Mouse (Mus musculus) liver, embryonic 12.5 days (tissue): ENCODE measurements around the gene Tmem116. TPM values are rescaled to one million over a fixed set of nuclear protein-coding genes. Genes with fewer than 3 reads are reported as not detected.

ENCODE experiments used
- ATAC-seq: fragments of 200-750 bp; cut with Nextera tagmentation; 2 replicates; pipeline ENCODE4 v1.8.0; 2017; ENCODE audit warnings: moderate number of reproducible peaks, mild to moderate bottlenecking, moderate library complexity
- H3K27ac ChIP-seq: fragments of 300-500 bp; sonication (generic); 2 replicates; pipeline ENCODE4 v1.5.1; 2016; ENCODE audit warnings: mild to moderate bottlenecking
- H3K27me3 ChIP-seq: fragments of 300-500 bp; sonication (generic); replicated peaks from 2 replicates; pipeline ENCODE4 v1.6.1; 2016; ENCODE audit warnings: mild to moderate bottlenecking, moderate library complexity
- H3K36me3 ChIP-seq: fragments of 300-500 bp; sonication (generic); 2 replicates; pipeline ENCODE4 v1.6.1; 2016; ENCODE audit warnings: mild to moderate bottlenecking, moderate library complexity
- H3K4me1 ChIP-seq: fragments of 300-500 bp; sonication (generic); 2 replicates; pipeline ENCODE4 v1.6.1; 2016
- H3K4me2 ChIP-seq: fragments of 300-500 bp; sonication (generic); 2 replicates; pipeline ENCODE4 v1.6.1; 2016; ENCODE audit warnings: mild to moderate bottlenecking, moderate library complexity
- H3K4me3 ChIP-seq: fragments of 300-500 bp; sonication (generic); 2 replicates; pipeline ENCODE4 v1.5.1; 2016; ENCODE audit warnings: mild to moderate bottlenecking, moderate library complexity
- H3K9ac ChIP-seq: fragments of 300-500 bp; sonication (generic); 2 replicates; pipeline ENCODE4 v1.6.1; 2016; ENCODE audit warnings: mild to moderate bottlenecking, moderate library complexity
- H3K9me3 ChIP-seq: fragments of 300-500 bp; sonication (generic); replicated peaks from 2 replicates; pipeline ENCODE4 v1.6.1; 2016; ENCODE audit warnings: mild to moderate bottlenecking, moderate library complexity
- WGBS: fragments of 180-500 bp; shearing (Covaris S2); methylation state at CpG from one replicate; pipeline ENCODE4 v1.1.7; 2016; ENCODE audit not compliant: insufficient replicate concordance; 5-methylcytosine and 5-hydroxymethylcytosine counted together
- polyA plus RNA-seq: library from polyadenylated mRNA; unstranded; fragments of >200 nt; fragmentation: Nextera tagmentation; extraction: Ambion mirVana; gene quantifications from 2 replicates; pipeline ENCODE4 v1.2.1, GENCODE M21; 2016

Gene Tmem116
- polyA plus RNA-seq, 1 experiment from 2014 or later: 0.64 TPM

- peak overlapping the region; percentile 74 for H3K4me2 ChIP-seq
- WGBS: 71% methylated on average over 3 of the region's 3 CpGs
- H3K4me1 ChIP-seq: peaks cover 58% of the 10 kb centered on the region
- no peak overlapping the region for H3K9ac ChIP-seq
- H3K4me3 ChIP-seq: peak overlapping the region; percentile 81; the same call in 1 of the 2 replicates
- H3K27me3 ChIP-seq: no peaks in the 10 kb centered on the region
- ATAC-seq: no peak
- no peak overlapping the region for H3K27ac ChIP-seq
- H3K9me3 ChIP-seq: no peaks in the 10 kb centered on the region
- H3K36me3 ChIP-seq: peaks cover 19% of the 10 kb centered on the region
Measured at GRCm38 (mm10) chr5:121543370-121543769, 91.7 kb downstream of the Tmem116 start.

GRCm38 (mm10) chr5:121544910-121545792, 93.5 kb downstream of the Tmem116 start, which contains the start of the genes Adam1a and Gm42878:
TSS of gene Adam1a (minus strand) at chr5:121545482.
TSS of gene Gm42878 (minus strand) at chr5:121545482.
- Histone ChIP-seq H3K4me1 (peaks cover 53% of the 10 kb centered on the region), H3K4me3 (peak within 1 kb of the TSS; percentile 81), H3K27me3 (no peaks in the 10 kb centered on the region), H3K9me3 (no peaks in the 10 kb centered on the region), H3K4me2 (peak within 1 kb of the TSS; percentile 74), H3K9ac (peak within 1 kb of the TSS; percentile 92), H3K36me3 (peaks cover 4% of the 10 kb centered on the region; the same call in 1 of the 2 replicates), H3K27ac (peak within 1 kb of the TSS; percentile 93)
- ATAC-seq: peak; percentile 74
- WGBS: under 1% methylated on average over 60 of the region's 97 CpGs

GRCm38 (mm10) chr5:121545793-121546529, 94.3 kb downstream of the Tmem116 start, which contains the start of gene Mapkapk5:
TSS of gene Mapkapk5 (minus strand) at chr5:121545905.
- peaks cover 51% of the 10 kb centered on the region for H3K4me1 ChIP-seq
- H3K9me3 ChIP-seq: no peaks in the 10 kb centered on the region
- peaks cover 4% of the 10 kb centered on the region; the same call in 1 of the 2 replicates for H3K36me3 ChIP-seq
- H3K4me3 ChIP-seq: peak within 1 kb of the TSS; percentile 81
- H3K4me2 ChIP-seq: peak within 1 kb of the TSS; percentile 74
- H3K9ac ChIP-seq: peak within 1 kb of the TSS; percentile 92
- peak; percentile 91 for ATAC-seq
- H3K27ac ChIP-seq: peak within 1 kb of the TSS; percentile 93
- under 1% methylated on average over 55 of the region's 55 CpGs for WGBS
- no peaks in the 10 kb centered on the region for H3K27me3 ChIP-seq

- WGBS: 17% methylated on average over 6 of the region's 6 CpGs
- peak overlapping the region; percentile 81 for H3K4me3 ChIP-seq
- H3K9ac ChIP-seq: peak overlapping the region; percentile 92
- H3K4me2 ChIP-seq: peak overlapping the region; percentile 74
- H3K27ac ChIP-seq: peak overlapping the region; percentile 93
- 0 out of 2 replicates have a peak, but pooled peaks have one; percentile 36 for ATAC-seq
- H3K36me3 ChIP-seq: 0 out of 2 replicates have a peak, but pooled peaks cover 4% of the 10 kb centered on the region
- H3K27me3 ChIP-seq: no peaks in the 10 kb centered on the region
- peaks cover 47% of the 10 kb centered on the region for H3K4me1 ChIP-seq
- H3K9me3 ChIP-seq: no peaks in the 10 kb centered on the region
Measured at GRCm38 (mm10) chr5:121546530-121546895, 94.8 kb downstream of the Tmem116 start.

- 66% methylated on average over 3 of the region's 3 CpGs for WGBS
- Histone ChIP-seq H3K9me3 (no peaks in the 10 kb centered on the region), H3K27me3 (no peaks in the 10 kb centered on the region), H3K4me3 (peak overlapping the region; percentile 81; the same call in 1 of the 2 replicates), H3K36me3 (0 out of 2 replicates have a peak, but pooled peaks cover 4% of the 10 kb centered on the region), H3K4me2 (peak overlapping the region; percentile 74), H3K27ac (peak overlapping the region; percentile 93), H3K4me1 (peaks cover 46% of the 10 kb centered on the region), H3K9ac (peak overlapping the region; percentile 92)
- ATAC-seq: peak; percentile 56; the same call in 1 of the 2 replicates
Measured at GRCm38 (mm10) chr5:121547084-121547483, 95.4 kb downstream of the Tmem116 start.

GRCm38 (mm10) chr5:121549196-121549595, 97.5 kb downstream of the Tmem116 start:
- no peak for ATAC-seq
- H3K4me2 ChIP-seq: no peak overlapping the region

GRCm38 (mm10) chr5:121562436-121562835, 110.7 kb downstream of the Tmem116 start:
- ATAC-seq: no peak
- peaks cover 2% of the 10 kb centered on the region; the same call in 1 of the 2 replicates for H3K36me3 ChIP-seq
- no peak overlapping the region for H3K4me2 ChIP-seq
- H3K27me3 ChIP-seq: peaks cover 5% of the 10 kb centered on the region; the same call in 1 of the 2 replicates
- H3K4me3 ChIP-seq: no peak overlapping the region
- no peaks in the 10 kb centered on the region for H3K9me3 ChIP-seq
- no peak overlapping the region for H3K9ac ChIP-seq
- H3K4me1 ChIP-seq: peaks cover 5% of the 10 kb centered on the region; the same call in 1 of the 2 replicates
- 66% methylated on average over 3 of the region's 3 CpGs for WGBS
- no peak overlapping the region for H3K27ac ChIP-seq

More at GRCm38 (mm10) chr5:121549196-121549595, 97.5 kb downstream of the Tmem116 start:
- Histone ChIP-seq H3K9me3 (no peaks in the 10 kb centered on the region), H3K36me3 (0 out of 2 replicates have a peak, but pooled peaks cover 4% of the 10 kb centered on the region), H3K9ac (no peak overlapping the region), H3K27ac (no peak overlapping the region), H3K4me1 (peaks cover 33% of the 10 kb centered on the region), H3K4me3 (no peak overlapping the region), H3K27me3 (no peaks in the 10 kb centered on the region; the same call in 1 of the 2 replicates)
- WGBS: 84% methylated on average over 7 of the region's 7 CpGs

GRCm38 (mm10) chr5:121564468-121564895, 112.8 kb downstream of the Tmem116 start:
- peaks cover 19% of the 10 kb centered on the region for H3K36me3 ChIP-seq
- WGBS: 13% methylated on average over 11 of the region's 11 CpGs
- H3K4me3 ChIP-seq: peak overlapping the region; percentile 36
- H3K4me1 ChIP-seq: peaks cover 5% of the 10 kb centered on the region; the same call in 1 of the 2 replicates
- no peaks in the 10 kb centered on the region for H3K9me3 ChIP-seq
- H3K27ac ChIP-seq: no peak overlapping the region
- peak overlapping the region; percentile 64 for H3K4me2 ChIP-seq
- ATAC-seq: no peak; the same call in 1 of the 2 replicates
- no peaks in the 10 kb centered on the region for H3K27me3 ChIP-seq
- H3K9ac ChIP-seq: 0 out of 2 replicates have a peak overlapping the region, but pooled peaks have one; percentile 18

GRCm38 (mm10) chr5:121566035-121566681, 114.5 kb downstream of the Tmem116 start:
- no peak overlapping the region for H3K9ac ChIP-seq
- H3K9me3 ChIP-seq: no peaks in the 10 kb centered on the region
- no peak overlapping the region for H3K4me2 ChIP-seq
- no peak overlapping the region for H3K4me3 ChIP-seq
- H3K27ac ChIP-seq: no peak overlapping the region
- H3K4me1 ChIP-seq: peaks cover 5% of the 10 kb centered on the region; the same call in 1 of the 2 replicates
- no peak for ATAC-seq
- WGBS: 81% methylated on average over 16 of the region's 16 CpGs
- H3K36me3 ChIP-seq: peaks cover 35% of the 10 kb centered on the region
- no peaks in the 10 kb centered on the region for H3K27me3 ChIP-seq

- peaks cover 72% of the 10 kb centered on the region for H3K36me3 ChIP-seq
- no peak for ATAC-seq
Measured at GRCm38 (mm10) chr5:121569881-121570420, 118.3 kb downstream of the Tmem116 start.

GRCm38 (mm10) chr5:121570787-121571186, 119.1 kb downstream of the Tmem116 start:
- peaks cover 81% of the 10 kb centered on the region for H3K36me3 ChIP-seq

More at GRCm38 (mm10) chr5:121569881-121570420, 118.3 kb downstream of the Tmem116 start:
- Histone ChIP-seq H3K9ac (no peak overlapping the region), H3K4me1 (no peaks in the 10 kb centered on the region), H3K27me3 (no peaks in the 10 kb centered on the region), H3K9me3 (no peaks in the 10 kb centered on the region), H3K4me2 (no peak overlapping the region), H3K27ac (no peak overlapping the region), H3K4me3 (no peak overlapping the region)
- WGBS: 82% methylated on average over 9 of the region's 9 CpGs

More at GRCm38 (mm10) chr5:121570787-121571186, 119.1 kb downstream of the Tmem116 start:
- no peaks in the 10 kb centered on the region for H3K27me3 ChIP-seq
- H3K4me3 ChIP-seq: no peak overlapping the region
- WGBS: 75% methylated on average over 1 of the region's 1 CpGs
- H3K4me2 ChIP-seq: no peak overlapping the region
- no peak for ATAC-seq
- no peaks in the 10 kb centered on the region for H3K9me3 ChIP-seq
- H3K9ac ChIP-seq: no peak overlapping the region
- no peaks in the 10 kb centered on the region for H3K4me1 ChIP-seq
- no peak overlapping the region for H3K27ac ChIP-seq
